Mouse (Mus musculus): ENCODE results near the gene Tnrc18. TPM values are rescaled to one million over a fixed set of nuclear protein-coding genes. Genes with fewer than 3 reads are reported as not detected.

The Tnrc18 gene
- total and polyA plus RNA-seq, 3 experiments = 0.71 to 7.7 (median 5.2) TPM

DNA sequence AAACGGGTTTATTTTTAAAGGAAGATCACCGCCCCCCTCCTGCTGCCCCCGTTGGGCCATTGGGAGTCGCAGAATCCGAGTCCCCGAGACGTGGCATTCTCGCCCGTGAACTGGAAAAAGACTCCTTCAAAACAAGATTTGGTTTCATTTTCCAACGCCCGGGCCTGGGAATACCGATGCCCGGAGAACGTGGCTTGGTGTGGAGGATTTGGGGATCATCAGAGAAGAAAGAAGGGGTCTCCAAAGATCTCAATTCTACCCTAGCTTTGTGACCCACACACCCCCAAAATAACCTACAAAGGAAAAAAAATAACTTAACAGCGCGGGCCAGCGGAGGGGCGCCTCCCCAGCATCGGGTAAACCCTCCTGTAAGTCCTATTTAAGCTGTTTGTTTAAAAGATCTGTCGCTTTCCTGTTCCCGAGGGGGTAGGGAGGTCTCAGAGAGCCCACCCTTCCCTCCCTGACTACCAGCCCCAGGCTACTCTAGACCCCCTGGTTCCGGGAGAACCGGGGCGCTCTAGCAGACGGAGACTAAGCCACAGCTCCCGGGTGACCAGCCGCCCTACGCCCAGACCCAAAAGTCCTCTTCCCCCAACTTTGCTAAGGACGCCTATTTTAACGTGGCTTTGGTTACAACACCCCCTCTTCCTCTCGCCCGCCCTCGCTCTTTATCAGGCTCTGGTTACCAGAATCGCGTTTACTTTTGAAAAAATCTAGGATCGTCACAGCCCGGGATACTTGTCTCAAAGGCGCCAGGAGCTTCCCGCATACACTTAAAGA is 1.2 kb downstream of the Tnrc18 start:
- dilution Hi-C loops (cut with MboI; ENCODE audit: extremely low pct_ligation_motif_present, extremely low pct_unique_long_range_greater_than_20kb, low sequenced_read_pairs) (no loop called here), in situ Hi-C loops (cut with MboI; ENCODE audit: low pct_ligation_motif_present, low pct_unique_long_range_greater_than_20kb, low sequenced_read_pairs) (loop anchor here (10.0 kb wide), 1 partner anchor 51 kb away; no protein-coding TSS in a partner anchor)
- Histone ChIP-seq H3K4me3 (replicated peaks in 1 of 3; ENCODE audit: low read depth in 2 of 3, low read length in 2 of 3, poor library complexity in 1 of 3) (peak overlapping the region; percentile 57 to 78 (median 63)), H3K9me3 (replicated peaks; ENCODE audit: low read length) (peaks cover 19% of the 10 kb centered on the region), H3K4me2 (ENCODE audit: insufficient read depth, low read depth, poor library complexity, severe bottlenecking) (peak overlapping the region; percentile 65), H3K27me3 (replicated peaks) (peaks cover 64% of the 10 kb centered on the region), H3K4me1 (ENCODE audit: control insufficient read depth in 1 of 2, insufficient read depth in 2 of 2) (no peaks in the 10 kb centered on the region; a peak in 1 of 4 replicates), H3K9ac (ENCODE audit: insufficient read depth, low read depth) (peak overlapping the region; percentile 47), H3K27ac (ENCODE audit: insufficient read depth, low read depth) (no peak overlapping the region), H3K36me3 (replicated peaks in 1 of 2; ENCODE audit: control insufficient read depth in 1 of 2, insufficient read depth in 1 of 2, low read length in 1 of 2) (no peaks in the 10 kb centered on the region), H3K79me2 (replicated peaks; ENCODE audit: control insufficient read depth, extremely low read depth, insufficient read depth, poor library complexity, severe bottlenecking) (no peaks in the 10 kb centered on the region)
- TF ChIP-seq KAT2A (IDR thresholded peaks at IDR 0.05; ENCODE audit: insufficient replicate concordance, low read length) = no peak
- no peak for TF ChIP-seq BHLHE40 (IDR thresholded peaks at IDR 0.05; ENCODE audit: low read depth, low read length)
- no peak for TF ChIP-seq ZC3H11A (IDR thresholded peaks at IDR 0.05; ENCODE audit: low read depth, low read length)
- no peak for TF ChIP-seq SMC3 (IDR thresholded peaks at IDR 0.05; ENCODE audit: low read depth, low read length)
- no peak for TF ChIP-seq GABPA (IDR thresholded peaks at IDR 0.05; ENCODE audit: insufficient replicate concordance, low read depth, low read length)
- TF ChIP-seq POLR2AphosphoS2 (IDR thresholded peaks at IDR 0.05; ENCODE audit: low read depth, low read length) = no peak
- TF ChIP-seq MAFK (IDR thresholded peaks at IDR 0.05; ENCODE audit: insufficient replicate concordance, low read length) = no peak
- no peak for TF ChIP-seq MAX (IDR thresholded peaks at IDR 0.05; ENCODE audit: low read length)
- TF ChIP-seq UBTF (IDR thresholded peaks at IDR 0.05; ENCODE audit: low read depth, low read length) = no peak
- no peak for TF ChIP-seq ELF1 (IDR thresholded peaks at IDR 0.05; ENCODE audit: low read depth, low read length)
- TF ChIP-seq ZNF384 (IDR thresholded peaks at IDR 0.05; ENCODE audit: low read depth, low read length) = no peak
- no peak for TF ChIP-seq RCOR1 (conservative IDR thresholded peaks at IDR 0.05; ENCODE audit: low read depth, low read length)
- TF ChIP-seq USF2 (conservative IDR thresholded peaks at IDR 0.05; ENCODE audit: low read depth, low read length) = no peak
- no peak for TF ChIP-seq TBP (conservative IDR thresholded peaks at IDR 0.05; ENCODE audit: low read depth, low read length)
- TF ChIP-seq JUN (IDR thresholded peaks at IDR 0.05; ENCODE audit: insufficient read depth, low read depth, low read length) = no peak
- no peak for TF ChIP-seq MEF2A (IDR thresholded peaks at IDR 0.05; ENCODE audit: borderline replicate concordance, low read depth, low read length)
- DNase-seq (ENCODE audit: extremely low read depth) = peak; percentile 15

GRCm38 (mm10) chr5:142815421-142816001 is 2.0 kb downstream of the Tnrc18 start:
- in situ Hi-C loops (cut with MboI; ENCODE audit: low pct_ligation_motif_present, low pct_unique_long_range_greater_than_20kb, low sequenced_read_pairs) (loop anchor here (10.0 kb wide), 1 partner anchor 51 kb away; no protein-coding TSS in a partner anchor), dilution Hi-C loops (cut with MboI; ENCODE audit: extremely low pct_ligation_motif_present, extremely low pct_unique_long_range_greater_than_20kb, low sequenced_read_pairs) (no loop called here)
- Histone ChIP-seq H3K79me2 (replicated peaks; ENCODE audit: control insufficient read depth, extremely low read depth, insufficient read depth, poor library complexity, severe bottlenecking) (no peaks in the 10 kb centered on the region), H3K9ac (ENCODE audit: insufficient read depth, low read depth) (peak overlapping the region; percentile 47), H3K4me1 (ENCODE audit: control insufficient read depth in 1 of 2, insufficient read depth in 2 of 2) (no peaks in the 10 kb centered on the region; a peak in 1 of 4 replicates), H3K27me3 (replicated peaks) (peaks cover 56% of the 10 kb centered on the region), H3K36me3 (replicated peaks in 1 of 2; ENCODE audit: control insufficient read depth in 1 of 2, insufficient read depth in 1 of 2, low read length in 1 of 2) (no peaks in the 10 kb centered on the region), H3K9me3 (replicated peaks; ENCODE audit: low read length) (peaks cover 19% of the 10 kb centered on the region), H3K27ac (ENCODE audit: insufficient read depth, low read depth) (no peak overlapping the region), H3K4me2 (ENCODE audit: insufficient read depth, low read depth, poor library complexity, severe bottlenecking) (peak overlapping the region; percentile 65), H3K4me3 (replicated peaks in 1 of 3; ENCODE audit: low read depth in 2 of 3, low read length in 2 of 3, poor library complexity in 1 of 3) (peak overlapping the region; percentile 57 to 78 (median 63))
- TF ChIP-seq ZNF384 (IDR thresholded peaks at IDR 0.05; ENCODE audit: low read depth, low read length) (peak; percentile 53; the same call in 1 of the 2 replicates), UBTF (IDR thresholded peaks at IDR 0.05; ENCODE audit: low read depth, low read length) (no peak), SIN3A (IDR thresholded peaks at IDR 0.05; ENCODE audit: low read length) (peak; percentile 36; the same call in 1 of the 2 replicates)
- DNase-seq (ENCODE audit: extremely low read depth) = peak; percentile 12

All from CH12.LX (cell line).